Mouse (Mus musculus) kidney, embryonic 16.5 days (tissue): ENCODE data around the gene Hoxc5. TPM values are rescaled to one million over a fixed set of nuclear protein-coding genes. Genes with fewer than 3 reads are reported as not detected.
A peak's percentile ranks its signal among the peaks of the same experiment; 100 is the strongest.

Experiments used
- ATAC-seq: fragments of 200-750 bp; cut with Nextera tagmentation; 2 replicates; pipeline ENCODE4 v1.8.0; 2017; ENCODE audit warnings: moderate TSS enrichment; ENCODE audit not compliant: low FRiP score, low TSS enrichment
- H3K27ac ChIP-seq: fragments of 300-500 bp; sonication (generic); 2 replicates; pipeline ENCODE4 v1.5.1; 2014; ENCODE audit warnings: low read length
- H3K27me3 ChIP-seq: fragments of 300-500 bp; sonication (generic); 2 replicates; pipeline ENCODE4 v1.6.1; 2014; ENCODE audit warnings: low read length, control low read depth, mixed read lengths; ENCODE audit not compliant: insufficient read depth
- H3K36me3 ChIP-seq: fragments of 300-500 bp; sonication (generic); 2 replicates; pipeline ENCODE4 v1.6.1; 2014; ENCODE audit warnings: low read length, control low read depth, mixed read lengths; ENCODE audit not compliant: insufficient read depth
- H3K4me1 ChIP-seq: fragments of 300-500 bp; sonication (generic); 2 replicates; pipeline ENCODE4 v1.6.1; 2014; ENCODE audit warnings: low read length, control low read depth, mixed read lengths; ENCODE audit not compliant: insufficient read depth
- H3K4me2 ChIP-seq: fragments of 300-500 bp; sonication (generic); replicated peaks from 2 replicates; pipeline ENCODE4 v1.6.1; 2014; ENCODE audit warnings: low read depth, low read length
- H3K4me3 ChIP-seq: fragments of 300-500 bp; sonication (generic); 2 replicates; pipeline ENCODE4 v1.5.1; 2014; ENCODE audit warnings: mild to moderate bottlenecking, low read length
- H3K9ac ChIP-seq: fragments of 300-500 bp; sonication (generic); replicated peaks from 2 replicates; pipeline ENCODE4 v1.6.1; 2014; ENCODE audit warnings: low read length
- H3K9me3 ChIP-seq: fragments of 300-500 bp; sonication (generic); 2 replicates; pipeline ENCODE4 v1.6.1; 2016; ENCODE audit warnings: low read length, control low read depth
- WGBS: fragments of 180-500 bp; shearing (Covaris S2); extraction: QIAGEN DNeasy Blood & Tissue Kit; methylation state at CpG from one replicate; pipeline ENCODE4 v1.1.7; 2014; 5-methylcytosine and 5-hydroxymethylcytosine counted together
- polyA plus RNA-seq: library from polyadenylated mRNA; unstranded; fragments of >200 nt; fragmentation: Nextera tagmentation; extraction: Ambion mirVana; gene quantifications from 2 replicates; pipeline ENCODE4 v1.2.1, GENCODE M21; 2015

The Hoxc5 gene
- polyA plus RNA-seq, 1 experiment from 2014 or later, result 4.3 TPM

GRCm38 (mm10) chr15:102955833-102956640 lies 11.2 kb upstream of the Hoxc5 start:
- under 1% methylated on average over 39 of the region's 40 CpGs for WGBS
- Histone ChIP-seq H3K4me3 (peak overlapping the region; percentile 62), H3K9ac (peak overlapping the region; percentile 88), H3K9me3 (no peaks in the 10 kb centered on the region), H3K4me2 (peak overlapping the region; percentile 83), H3K4me1 (peaks cover 43% of the 10 kb centered on the region), H3K36me3 (no peaks in the 10 kb centered on the region), H3K27me3 (peaks cover 50% of the 10 kb centered on the region), H3K27ac (peak overlapping the region; percentile 91)
- peak; percentile 23; the same call in 1 of the 2 replicates for ATAC-seq

GRCm38 (mm10) chr15:102956906-102957305 lies 10.3 kb upstream of the Hoxc5 start:
- peak overlapping the region; percentile 62 for H3K4me3 ChIP-seq
- H3K4me1 ChIP-seq, result peaks cover 46% of the 10 kb centered on the region
- peaks cover 44% of the 10 kb centered on the region for H3K27me3 ChIP-seq
- peak overlapping the region; percentile 88 for H3K9ac ChIP-seq
- 12% methylated on average over 12 of the region's 12 CpGs for WGBS
- H3K27ac ChIP-seq, result peak overlapping the region; percentile 91
- ATAC-seq, result 0 out of 2 replicates have a peak, but pooled peaks have one; percentile 5
- no peaks in the 10 kb centered on the region for H3K9me3 ChIP-seq
- H3K4me2 ChIP-seq, result peak overlapping the region; percentile 83
- no peaks in the 10 kb centered on the region for H3K36me3 ChIP-seq

- peak overlapping the region; percentile 38 for H3K4me3 ChIP-seq
- under 1% methylated on average over 13 of the region's 13 CpGs for WGBS
- H3K9me3 ChIP-seq, result no peaks in the 10 kb centered on the region
- peak overlapping the region; percentile 47 for H3K4me2 ChIP-seq
- ATAC-seq, result peak; percentile 55
- peak overlapping the region; percentile 95 for H3K27ac ChIP-seq
- H3K36me3 ChIP-seq, result no peaks in the 10 kb centered on the region
- H3K9ac ChIP-seq, result peak overlapping the region; percentile 70
- peaks cover 27% of the 10 kb centered on the region; the same call in 1 of the 2 replicates for H3K27me3 ChIP-seq
- H3K4me1 ChIP-seq, result peaks cover 52% of the 10 kb centered on the region
Observed at GRCm38 (mm10) chr15:102959663-102960191, 7.5 kb upstream of the Hoxc5 start.

- ATAC-seq, result no peak
- Histone ChIP-seq H3K9ac (peak overlapping the region; percentile 66), H3K9me3 (no peaks in the 10 kb centered on the region), H3K27ac (peak overlapping the region; percentile 94), H3K36me3 (no peaks in the 10 kb centered on the region), H3K4me3 (peak overlapping the region; percentile 35), H3K27me3 (peaks cover 26% of the 10 kb centered on the region; the same call in 1 of the 2 replicates), H3K4me2 (peak overlapping the region; percentile 47), H3K4me1 (peaks cover 43% of the 10 kb centered on the region)
- WGBS, result 7% methylated on average over 6 of the region's 6 CpGs
Observed at GRCm38 (mm10) chr15:102961728-102962127, 5.5 kb upstream of the Hoxc5 start.

- Histone ChIP-seq H3K9ac (peak overlapping the region; percentile 79), H3K27me3 (peaks cover 21% of the 10 kb centered on the region; the same call in 1 of the 2 replicates), H3K36me3 (no peaks in the 10 kb centered on the region), H3K9me3 (no peaks in the 10 kb centered on the region), H3K4me1 (peaks cover 35% of the 10 kb centered on the region), H3K4me2 (peak overlapping the region; percentile 84), H3K4me3 (peak overlapping the region; percentile 65), H3K27ac (peak overlapping the region; percentile 92)
- no peak for ATAC-seq
- WGBS, result 7% methylated on average over 13 of the region's 13 CpGs
Observed at GRCm38 (mm10) chr15:102962492-102962891, 4.8 kb upstream of the Hoxc5 start.

- WGBS, result 13% methylated on average over 8 of the region's 8 CpGs
- peaks cover 27% of the 10 kb centered on the region for H3K4me1 ChIP-seq
- no peaks in the 10 kb centered on the region for H3K36me3 ChIP-seq
- no peaks in the 10 kb centered on the region for H3K9me3 ChIP-seq
- no peak for ATAC-seq
- H3K27ac ChIP-seq, result peak overlapping the region; percentile 92
- peak overlapping the region; percentile 65 for H3K4me3 ChIP-seq
- H3K4me2 ChIP-seq, result peak overlapping the region; percentile 84
- H3K27me3 ChIP-seq, result peaks cover 15% of the 10 kb centered on the region; the same call in 1 of the 2 replicates
- H3K9ac ChIP-seq, result peak overlapping the region; percentile 79
Observed at GRCm38 (mm10) chr15:102963259-102963658, 4.0 kb upstream of the Hoxc5 start.

GRCm38 (mm10) chr15:102963671-102964640 lies 3.3 kb upstream of the Hoxc5 start:
- H3K9me3 ChIP-seq, result no peaks in the 10 kb centered on the region
- peak overlapping the region; percentile 79 for H3K9ac ChIP-seq
- peak overlapping the region; percentile 92 for H3K27ac ChIP-seq
- H3K4me2 ChIP-seq, result peak overlapping the region; percentile 84
- peaks cover 20% of the 10 kb centered on the region for H3K27me3 ChIP-seq
- H3K4me3 ChIP-seq, result peak overlapping the region; percentile 65
- no peaks in the 10 kb centered on the region for H3K36me3 ChIP-seq
- H3K4me1 ChIP-seq, result peaks cover 22% of the 10 kb centered on the region; the same call in 1 of the 2 replicates
- WGBS, result 4% methylated on average over 28 of the region's 28 CpGs
- peak; percentile 25; the same call in 1 of the 2 replicates for ATAC-seq

- Histone ChIP-seq H3K27ac (peak overlapping the region; percentile 92), H3K4me2 (peak overlapping the region; percentile 84), H3K27me3 (peaks cover 21% of the 10 kb centered on the region)
Observed at GRCm38 (mm10) chr15:102965003-102965891, 2.0 kb upstream of the Hoxc5 start.

More at GRCm38 (mm10) chr15:102965003-102965891, 2.0 kb upstream of the Hoxc5 start:
- Histone ChIP-seq H3K36me3 (no peaks in the 10 kb centered on the region), H3K9ac (peak overlapping the region; percentile 79), H3K9me3 (no peaks in the 10 kb centered on the region), H3K4me3 (peak overlapping the region; percentile 65), H3K4me1 (peaks cover 21% of the 10 kb centered on the region; the same call in 1 of the 2 replicates)
- ATAC-seq, result no peak
- 6% methylated on average over 26 of the region's 26 CpGs for WGBS
